Mouse (Mus musculus): Measurements from ENCODE around the gene Uckl1. TPM values are rescaled to one million over a fixed set of nuclear protein-coding genes. Genes with fewer than 3 reads are reported as not detected.
A peak's percentile ranks its signal among the peaks of the same experiment; 100 is the strongest.

Uckl1 gene
- polyA plus RNA-seq, 1 experiment from 2014 or later = 56.3 TPM

DNA sequence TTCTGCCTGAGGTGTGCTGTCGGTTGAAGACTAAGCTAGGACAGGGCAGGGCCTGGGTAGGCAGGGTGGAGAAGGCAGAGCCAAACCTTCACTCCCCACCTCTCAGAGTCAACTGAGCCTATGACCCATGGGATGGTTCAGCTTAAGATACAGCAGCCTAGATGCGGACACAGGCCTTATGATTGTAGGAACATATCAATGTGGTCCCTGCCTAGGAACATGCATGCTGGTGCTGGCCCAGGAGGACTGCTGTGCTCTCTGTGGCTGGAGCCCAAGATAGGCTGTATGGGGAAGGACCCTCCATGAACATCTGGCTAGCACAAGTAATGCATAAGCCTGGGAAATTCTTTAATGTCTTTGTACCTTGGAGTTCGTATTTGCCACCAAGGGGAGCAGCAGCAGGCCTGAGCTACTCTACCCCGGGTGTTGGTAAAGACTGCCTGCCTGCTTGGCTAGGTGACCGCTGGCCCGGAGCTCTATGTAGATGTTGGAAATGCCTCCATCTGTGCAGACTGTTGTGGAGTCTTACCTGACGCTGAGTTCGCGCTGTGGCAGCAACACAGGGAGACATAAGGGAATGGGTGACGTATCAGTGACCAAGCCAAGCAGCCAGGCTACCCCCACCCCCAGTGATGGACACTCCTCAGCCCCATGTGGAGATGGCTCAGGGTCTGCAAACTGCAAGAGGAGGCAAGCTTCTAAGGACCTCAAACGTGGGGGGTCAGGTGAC lies 12.6 kb downstream of the Uckl1 start:
- no peak overlapping the region for H3K4me3 ChIP-seq (ENCODE audit: low read depth, low read length)
- H3K9me3 ChIP-seq (ENCODE audit: control insufficient read depth, low read depth, low read length) = no peaks in the 10 kb centered on the region
- no peak overlapping the region for H3K9ac ChIP-seq (replicated peaks; ENCODE audit: low read depth, low read length)
- ATAC-seq (ENCODE audit: insufficient number of reproducible peaks, insufficient read depth, low FRiP score, low read depth) = no peak
- no peak overlapping the region for H3K4me2 ChIP-seq (replicated peaks; ENCODE audit: low read depth, low read length)
- WGBS = 87% methylated on average over 11 of the region's 11 CpGs
- peaks cover 25% of the 10 kb centered on the region; the same call in 1 of the 2 replicates for H3K36me3 ChIP-seq (ENCODE audit: control insufficient read depth, insufficient read depth, low read length)
- no peaks in the 10 kb centered on the region for H3K4me1 ChIP-seq (ENCODE audit: control insufficient read depth, insufficient read depth, low read length)
- no peaks in the 10 kb centered on the region for H3K27me3 ChIP-seq (ENCODE audit: control insufficient read depth, insufficient read depth, low read length)
- no peak overlapping the region for H3K27ac ChIP-seq (ENCODE audit: low read length)

DNA sequence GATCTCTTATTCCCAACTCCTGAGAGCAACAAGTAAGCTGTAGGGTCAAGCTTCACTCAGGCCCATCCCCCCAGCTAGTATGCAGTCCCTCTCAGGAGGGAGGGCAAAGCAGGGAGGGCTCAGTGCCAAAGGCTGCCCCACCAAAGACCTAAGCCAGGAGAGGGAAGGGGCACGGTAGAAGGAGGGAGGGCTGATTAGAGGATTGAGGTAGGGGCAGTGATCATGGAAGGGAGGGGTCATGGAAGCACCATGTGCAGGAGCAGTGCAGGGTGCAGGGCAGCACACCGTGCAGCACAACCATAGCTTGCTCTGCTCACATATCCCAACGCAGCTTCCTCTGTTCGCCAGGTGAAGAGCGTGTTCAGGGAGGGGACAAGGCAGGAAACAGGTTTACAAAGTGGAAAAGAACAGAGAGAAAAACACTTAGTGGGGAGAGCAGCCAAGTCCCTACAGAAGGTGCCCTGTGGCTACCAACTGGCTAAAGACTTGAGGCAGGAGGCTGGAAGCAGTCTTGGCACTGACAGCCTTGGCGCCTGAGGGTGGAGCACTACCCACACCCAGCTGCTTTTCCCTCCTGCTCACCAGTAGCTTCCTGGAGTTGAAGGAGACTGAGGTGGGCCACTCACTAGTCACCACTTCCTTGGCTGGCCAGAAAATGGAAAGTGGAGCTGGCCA lies 13.6 kb downstream of the Uckl1 start:
- 0 out of 2 replicates have a peak, but pooled peaks have one; percentile 38 for ATAC-seq (ENCODE audit: insufficient number of reproducible peaks, insufficient read depth, low FRiP score, low read depth)
- Histone ChIP-seq H3K27ac (ENCODE audit: low read length) (no peak overlapping the region), H3K36me3 (ENCODE audit: control insufficient read depth, insufficient read depth, low read length) (peaks cover 25% of the 10 kb centered on the region; the same call in 1 of the 2 replicates), H3K9me3 (ENCODE audit: control insufficient read depth, low read depth, low read length) (no peaks in the 10 kb centered on the region), H3K4me3 (ENCODE audit: low read depth, low read length) (no peak overlapping the region), H3K9ac (replicated peaks; ENCODE audit: low read depth, low read length) (no peak overlapping the region), H3K27me3 (ENCODE audit: control insufficient read depth, insufficient read depth, low read length) (no peaks in the 10 kb centered on the region), H3K4me1 (ENCODE audit: control insufficient read depth, insufficient read depth, low read length) (no peaks in the 10 kb centered on the region), H3K4me2 (replicated peaks; ENCODE audit: low read depth, low read length) (no peak overlapping the region)
- 58% methylated on average over 6 of the region's 6 CpGs for WGBS

DNA sequence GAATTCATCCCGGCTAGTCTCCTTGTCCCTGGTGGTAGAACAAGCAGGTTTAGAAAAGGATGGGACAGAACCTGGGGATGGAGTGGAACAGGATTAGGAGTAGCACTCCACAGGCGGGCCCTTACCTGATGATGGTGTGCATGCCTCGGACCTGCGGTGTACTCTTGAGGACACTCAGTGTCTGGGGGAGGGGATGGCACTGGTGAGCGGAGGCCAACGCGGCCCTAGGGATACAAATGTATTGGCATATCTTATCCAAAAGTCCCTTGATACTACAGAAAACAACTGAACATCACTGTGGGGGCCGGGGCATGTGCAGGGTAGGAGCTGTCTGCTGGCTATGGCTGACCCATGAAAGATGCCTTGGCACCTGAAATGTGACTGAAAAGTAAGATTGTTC lies 14.3 kb downstream of the Uckl1 start:
- Histone ChIP-seq H3K9ac (replicated peaks; ENCODE audit: low read depth, low read length) (no peak overlapping the region), H3K27ac (ENCODE audit: low read length) (no peak overlapping the region), H3K36me3 (ENCODE audit: control insufficient read depth, insufficient read depth, low read length) (peaks cover 25% of the 10 kb centered on the region; the same call in 1 of the 2 replicates), H3K4me3 (ENCODE audit: low read depth, low read length) (no peak overlapping the region), H3K9me3 (ENCODE audit: control insufficient read depth, low read depth, low read length) (peaks cover 5% of the 10 kb centered on the region; the same call in 1 of the 2 replicates), H3K4me1 (ENCODE audit: control insufficient read depth, insufficient read depth, low read length) (no peaks in the 10 kb centered on the region), H3K27me3 (ENCODE audit: control insufficient read depth, insufficient read depth, low read length) (no peaks in the 10 kb centered on the region), H3K4me2 (replicated peaks; ENCODE audit: low read depth, low read length) (no peak overlapping the region)
- WGBS = 92% methylated on average over 8 of the region's 8 CpGs
- no peak for ATAC-seq (ENCODE audit: insufficient number of reproducible peaks, insufficient read depth, low FRiP score, low read depth)

DNA sequence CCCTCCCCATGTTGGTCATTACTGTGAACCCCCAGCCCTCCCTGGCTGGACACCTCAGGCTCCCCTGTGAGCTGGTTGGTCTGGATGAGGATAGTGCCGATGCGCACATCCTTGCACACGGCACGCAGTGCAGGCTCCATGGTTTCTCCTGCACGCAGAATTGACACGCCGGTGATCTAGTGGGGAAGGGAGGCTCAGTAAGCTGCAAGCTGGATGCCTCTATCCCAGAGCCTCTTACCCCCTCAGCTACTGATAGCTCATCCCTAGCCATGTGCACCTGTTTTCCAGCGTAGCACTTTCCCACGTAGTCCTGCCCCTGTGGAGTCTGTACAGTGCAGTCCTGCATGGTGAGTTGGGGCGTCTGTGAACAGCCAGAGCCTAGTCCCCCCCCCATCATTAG lies 14.8 kb downstream of the Uckl1 start:
- Histone ChIP-seq H3K36me3 (ENCODE audit: control insufficient read depth, insufficient read depth, low read length) (peaks cover 25% of the 10 kb centered on the region; the same call in 1 of the 2 replicates), H3K4me1 (ENCODE audit: control insufficient read depth, insufficient read depth, low read length) (no peaks in the 10 kb centered on the region), H3K4me3 (ENCODE audit: low read depth, low read length) (no peak overlapping the region), H3K27me3 (ENCODE audit: control insufficient read depth, insufficient read depth, low read length) (no peaks in the 10 kb centered on the region), H3K4me2 (replicated peaks; ENCODE audit: low read depth, low read length) (no peak overlapping the region), H3K9me3 (ENCODE audit: control insufficient read depth, low read depth, low read length) (peaks cover 7% of the 10 kb centered on the region; the same call in 1 of the 2 replicates), H3K27ac (ENCODE audit: low read length) (no peak overlapping the region), H3K9ac (replicated peaks; ENCODE audit: low read depth, low read length) (no peak overlapping the region)
- peak; percentile 38; the same call in 1 of the 2 replicates for ATAC-seq (ENCODE audit: insufficient number of reproducible peaks, insufficient read depth, low FRiP score, low read depth)
- 94% methylated on average over 10 of the region's 10 CpGs for WGBS

DNA sequence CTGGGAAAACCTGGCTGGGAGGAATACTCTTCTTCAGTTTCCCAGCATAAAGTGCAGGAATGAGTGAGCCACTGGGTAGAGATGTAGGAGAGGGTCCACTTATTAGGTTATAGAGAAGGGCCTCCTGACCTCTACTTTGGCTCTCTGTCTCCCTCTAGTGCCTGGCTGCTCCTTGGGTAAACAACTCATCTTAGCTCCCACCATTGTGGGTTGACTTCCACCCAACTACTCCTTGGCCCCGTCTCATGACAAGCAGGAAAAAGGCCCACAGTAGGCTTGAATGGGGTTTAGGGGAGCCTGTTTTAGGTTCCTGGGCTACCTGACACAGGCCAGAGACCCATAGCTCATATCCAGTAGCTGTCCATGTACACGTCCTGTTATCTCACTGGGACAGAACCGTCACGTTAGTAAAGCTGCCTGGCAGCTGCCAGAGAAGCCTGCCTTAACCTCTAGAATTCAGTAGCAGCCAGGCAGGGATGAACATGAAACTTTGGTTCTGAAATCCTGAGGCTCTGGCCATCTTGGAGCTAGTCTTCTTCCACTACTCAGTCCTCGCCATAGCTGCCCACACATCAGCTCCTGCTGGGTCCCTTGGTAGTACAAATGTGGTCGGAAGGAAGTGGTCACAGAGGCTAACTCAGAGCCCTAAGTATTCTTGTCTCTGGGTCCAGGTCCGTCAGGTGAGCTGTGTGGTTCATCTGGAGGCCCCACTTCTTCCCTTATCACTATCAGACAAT lies 16.3 kb downstream of the Uckl1 start:
- peaks cover 7% of the 10 kb centered on the region; the same call in 1 of the 2 replicates for H3K9me3 ChIP-seq (ENCODE audit: control insufficient read depth, low read depth, low read length)
- no peak overlapping the region for H3K4me3 ChIP-seq (ENCODE audit: low read depth, low read length)
- H3K4me2 ChIP-seq (replicated peaks; ENCODE audit: low read depth, low read length) = no peak overlapping the region
- no peaks in the 10 kb centered on the region for H3K27me3 ChIP-seq (ENCODE audit: control insufficient read depth, insufficient read depth, low read length)
- H3K4me1 ChIP-seq (ENCODE audit: control insufficient read depth, insufficient read depth, low read length) = no peaks in the 10 kb centered on the region
- ATAC-seq (ENCODE audit: insufficient number of reproducible peaks, insufficient read depth, low FRiP score, low read depth) = no peak
- H3K36me3 ChIP-seq (ENCODE audit: control insufficient read depth, insufficient read depth, low read length) = peaks cover 21% of the 10 kb centered on the region; the same call in 1 of the 2 replicates
- WGBS = 73% methylated on average over 7 of the region's 7 CpGs
- H3K27ac ChIP-seq (ENCODE audit: low read length) = no peak overlapping the region
- no peak overlapping the region for H3K9ac ChIP-seq (replicated peaks; ENCODE audit: low read depth, low read length)

DNA sequence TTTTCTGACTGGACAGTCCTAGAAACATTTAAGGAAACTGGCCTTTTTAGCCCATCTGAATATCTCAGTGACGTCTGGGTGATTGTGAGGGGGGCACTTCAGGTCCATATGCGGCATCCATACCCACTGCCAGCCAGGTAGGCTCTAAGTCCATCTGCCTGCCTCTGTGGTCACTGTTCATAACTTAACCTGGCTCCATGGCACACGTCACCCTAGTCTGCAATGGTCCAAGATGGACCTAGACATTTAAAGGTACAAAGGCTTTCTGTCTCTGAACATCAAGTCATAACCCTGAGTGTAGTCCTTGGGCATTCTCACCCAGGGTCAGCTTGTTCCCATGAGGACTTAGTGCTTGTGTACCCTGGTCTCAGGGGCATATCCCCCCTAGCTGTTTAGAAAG lies 17.4 kb downstream of the Uckl1 start:
- no peak for ATAC-seq (ENCODE audit: insufficient number of reproducible peaks, insufficient read depth, low FRiP score, low read depth)
- Histone ChIP-seq H3K4me2 (replicated peaks; ENCODE audit: low read depth, low read length) (no peak overlapping the region), H3K4me1 (ENCODE audit: control insufficient read depth, insufficient read depth, low read length) (no peaks in the 10 kb centered on the region), H3K4me3 (ENCODE audit: low read depth, low read length) (no peak overlapping the region), H3K9me3 (ENCODE audit: control insufficient read depth, low read depth, low read length) (peaks cover 7% of the 10 kb centered on the region; the same call in 1 of the 2 replicates), H3K9ac (replicated peaks; ENCODE audit: low read depth, low read length) (no peak overlapping the region), H3K27ac (ENCODE audit: low read length) (no peak overlapping the region), H3K27me3 (ENCODE audit: control insufficient read depth, insufficient read depth, low read length) (no peaks in the 10 kb centered on the region), H3K36me3 (ENCODE audit: control insufficient read depth, insufficient read depth, low read length) (peaks cover 13% of the 10 kb centered on the region; the same call in 1 of the 2 replicates)
- WGBS = 85% methylated on average over 3 of the region's 3 CpGs

DNA sequence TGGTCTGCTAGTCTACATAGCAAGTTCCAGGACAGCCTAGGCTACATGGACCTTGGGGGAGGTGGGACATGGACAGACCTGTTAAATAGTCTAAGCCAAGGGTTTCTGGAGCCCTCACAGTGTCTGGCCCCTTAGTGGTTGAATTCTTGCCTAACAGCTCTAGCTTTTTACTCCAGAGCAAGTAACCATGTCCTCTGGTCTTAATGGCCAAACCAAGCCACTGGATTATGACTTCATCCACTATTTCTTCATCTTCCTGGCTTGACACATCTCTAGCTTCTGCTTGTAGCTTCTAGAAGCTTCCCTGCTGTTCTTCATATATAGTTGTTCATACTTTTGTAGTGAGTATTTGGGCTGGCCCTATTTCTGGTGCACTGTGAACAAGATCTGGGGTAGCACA lies 30.9 kb downstream of the Uckl1 start:
- no peaks in the 10 kb centered on the region for H3K9me3 ChIP-seq (ENCODE audit: control insufficient read depth, low read depth, low read length)
- H3K27me3 ChIP-seq (ENCODE audit: control insufficient read depth, insufficient read depth, low read length) = no peaks in the 10 kb centered on the region
- H3K36me3 ChIP-seq (ENCODE audit: control insufficient read depth, insufficient read depth, low read length) = peaks cover 35% of the 10 kb centered on the region
- H3K4me2 ChIP-seq (replicated peaks; ENCODE audit: low read depth, low read length) = no peak overlapping the region
- ATAC-seq (ENCODE audit: insufficient number of reproducible peaks, insufficient read depth, low FRiP score, low read depth) = no peak
- H3K4me1 ChIP-seq (ENCODE audit: control insufficient read depth, insufficient read depth, low read length) = no peaks in the 10 kb centered on the region
- no peak overlapping the region for H3K27ac ChIP-seq (ENCODE audit: low read length)
- H3K9ac ChIP-seq (replicated peaks; ENCODE audit: low read depth, low read length) = no peak overlapping the region
- H3K4me3 ChIP-seq (ENCODE audit: low read depth, low read length) = no peak overlapping the region

DNA sequence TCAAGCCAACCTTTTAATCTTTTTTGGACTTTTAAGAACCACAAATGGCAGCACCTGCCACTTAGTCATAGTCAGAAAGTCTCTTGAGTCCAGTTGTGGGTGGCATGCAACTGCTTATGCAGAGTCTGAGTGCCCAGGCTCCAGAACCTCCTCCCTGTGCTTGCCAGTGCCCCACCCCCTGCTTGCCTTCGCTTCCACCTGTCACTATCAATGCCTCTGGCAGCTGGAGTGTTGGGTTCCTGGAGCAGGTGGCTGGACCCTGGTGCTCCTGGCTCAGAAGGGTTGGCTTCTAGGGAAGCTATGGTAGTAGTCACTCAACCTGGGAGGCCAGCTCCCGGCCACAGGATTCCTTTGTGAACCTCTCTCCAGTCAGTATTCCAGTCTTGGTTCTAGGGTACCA lies 34.5 kb downstream of the Uckl1 start:
- ATAC-seq (ENCODE audit: insufficient number of reproducible peaks, insufficient read depth, low FRiP score, low read depth) = no peak
- Histone ChIP-seq H3K9ac (replicated peaks; ENCODE audit: low read depth, low read length) (no peak overlapping the region), H3K9me3 (ENCODE audit: control insufficient read depth, low read depth, low read length) (no peaks in the 10 kb centered on the region), H3K27me3 (ENCODE audit: control insufficient read depth, insufficient read depth, low read length) (no peaks in the 10 kb centered on the region), H3K27ac (ENCODE audit: low read length) (no peak overlapping the region), H3K4me2 (replicated peaks; ENCODE audit: low read depth, low read length) (no peak overlapping the region), H3K36me3 (ENCODE audit: control insufficient read depth, insufficient read depth, low read length) (peaks cover 50% of the 10 kb centered on the region), H3K4me1 (ENCODE audit: control insufficient read depth, insufficient read depth, low read length) (no peaks in the 10 kb centered on the region), H3K4me3 (ENCODE audit: low read depth, low read length) (no peak overlapping the region)
- 89% methylated on average over 2 of the region's 2 CpGs for WGBS

Data from stomach, embryonic 14.5 days (tissue).